Mouse (Mus musculus) small intestine, adult 2 months (tissue): ENCODE measurements at regions not wholly inside any gene's neighbourhood (a gene's known extent, or its start where the extent isn't known, plus 50 kb on each side); places are given as distances from the start of the nearest gene placed in this dataset.

ENCODE experiments used
- H3K27ac ChIP-seq: fragments of 200-500 bp; 2 replicates; pipeline ENCODE4 v1.5.1; 2012; ENCODE audit warnings: low read depth, low read length, control low read depth, inconsistent platforms; ENCODE audit not compliant: insufficient read depth
- H3K27me3 ChIP-seq: fragments of 200-500 bp; 2 replicates; pipeline ENCODE4 v1.6.1; 2012; ENCODE audit warnings: mild to moderate bottlenecking, moderate library complexity, low read length, inconsistent platforms; ENCODE audit not compliant: control insufficient read depth, insufficient read depth
- H3K36me3 ChIP-seq: fragments of 200-500 bp; 2 replicates; pipeline ENCODE4 v1.6.1; 2012; ENCODE audit warnings: mild to moderate bottlenecking, low read length, control low read depth, inconsistent platforms; ENCODE audit not compliant: control insufficient read depth, insufficient read depth
- H3K4me1 ChIP-seq: fragments of 200-500 bp; 2 replicates; pipeline ENCODE4 v1.6.1; 2012; ENCODE audit warnings: low read length, inconsistent platforms, mixed read lengths; ENCODE audit not compliant: control insufficient read depth, insufficient read depth, insufficient read length
- H3K4me3 ChIP-seq: fragments of 200-500 bp; 2 replicates; pipeline ENCODE4 v1.5.1; 2012; ENCODE audit warnings: low read depth, mild to moderate bottlenecking, control low read depth, inconsistent platforms, low read length, moderate library complexity
- CTCF ChIP-seq: fragments of 200-500 bp; IDR thresholded peaks from 2 replicates; pipeline ENCODE4 v1.5.1; 2012; ENCODE audit warnings: low read depth, mild to moderate bottlenecking, control low read depth, inconsistent platforms, low read length, moderate library complexity, mixed read lengths; ENCODE audit not compliant: insufficient replicate concordance, insufficient read length; ENCODE audit errors: extremely low read depth
- POLR2A ChIP-seq: fragments of 200-500 bp; IDR thresholded peaks from 2 replicates; pipeline ENCODE4 v1.6.1; 2012; ENCODE audit warnings: low read depth, mild to moderate bottlenecking, control low read depth, inconsistent platforms, low read length, moderate library complexity
- WGBS: fragments of 180-500 bp; shearing (Covaris S2); methylation state at CpG from one replicate; pipeline ENCODE4 v1.1.7; 2018; 5-methylcytosine and 5-hydroxymethylcytosine counted together

DNA sequence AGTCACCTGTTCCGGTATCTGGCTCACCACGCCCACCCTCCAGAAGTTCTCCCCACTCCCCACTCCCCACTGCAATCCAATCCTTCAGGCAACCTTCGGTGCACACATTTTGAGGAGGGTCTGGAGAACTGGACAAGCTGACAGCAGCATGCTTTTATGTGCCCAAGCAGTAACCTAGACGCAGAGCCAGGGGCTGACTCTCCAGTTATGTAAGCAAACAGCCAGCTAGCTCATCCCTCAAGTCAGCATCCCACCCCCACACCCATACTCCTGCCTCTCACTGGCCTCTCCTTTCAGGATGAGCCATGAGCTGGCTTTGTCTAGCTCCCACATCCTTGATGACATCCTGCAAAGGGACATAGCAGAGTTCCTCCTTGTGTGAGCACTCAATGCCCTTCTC, 142.8 kb upstream of the Cadm1 start:
- no peaks in the 10 kb centered on the region for H3K4me1 ChIP-seq
- no peaks in the 10 kb centered on the region for H3K36me3 ChIP-seq
- TF ChIP-seq CTCF (no peak), POLR2A (no peak)
- H3K27ac ChIP-seq: no peak overlapping the region
- no peak overlapping the region for H3K4me3 ChIP-seq
- WGBS: 48% methylated on average over 4 of the region's 4 CpGs
- no peaks in the 10 kb centered on the region for H3K27me3 ChIP-seq

DNA sequence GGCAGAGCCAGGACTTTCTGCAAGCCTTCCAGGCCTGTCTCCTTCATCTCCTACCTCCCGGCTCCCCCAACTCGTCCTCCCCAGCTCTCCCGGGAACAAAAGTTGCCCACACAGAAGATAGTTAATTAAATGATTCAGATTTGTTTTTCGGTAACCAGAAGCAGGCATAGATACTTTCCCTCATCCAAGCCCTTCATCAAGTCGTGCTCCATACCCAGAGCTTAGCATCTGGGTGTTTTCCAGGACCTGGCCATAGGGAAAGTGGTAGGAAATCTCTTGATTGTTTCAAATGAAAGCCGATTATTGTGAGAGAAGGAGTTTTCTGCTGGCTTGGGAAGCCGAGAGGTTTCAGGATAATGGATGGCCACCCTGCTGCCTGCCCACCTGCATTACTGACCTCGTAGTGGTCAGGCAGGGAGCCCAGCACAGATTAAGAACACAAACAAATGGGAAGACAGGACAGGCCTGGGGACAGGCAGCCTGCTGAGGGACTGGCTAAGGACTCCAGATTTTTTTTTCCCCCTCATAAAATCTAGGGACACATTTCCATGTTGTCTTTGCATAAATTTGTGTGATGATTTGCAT, 142.2 kb upstream of the Cadm1 start:
- WGBS: 57% methylated on average over 8 of the region's 8 CpGs

DNA sequence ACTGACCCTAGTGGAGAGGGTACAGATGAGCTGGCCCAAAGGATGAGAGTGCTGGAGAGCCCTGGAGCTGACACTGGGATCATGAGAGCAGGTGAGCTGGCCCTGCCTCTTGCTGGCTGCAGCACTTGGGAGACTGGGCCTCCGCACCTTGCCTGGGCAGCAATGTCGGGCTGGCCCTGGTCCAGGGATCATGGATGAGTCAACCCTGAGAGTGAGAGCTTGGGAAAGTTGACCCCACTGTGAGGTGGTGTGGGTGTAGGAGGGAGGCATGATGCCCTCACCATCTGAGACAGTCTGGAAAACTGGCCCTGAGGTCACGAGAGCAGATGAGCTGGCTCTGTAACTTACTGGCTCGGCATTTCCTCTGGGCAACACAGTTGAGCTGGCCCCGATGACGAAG, 140.1 kb upstream of the Cadm1 start:
- WGBS: 92% methylated on average over 6 of the region's 6 CpGs
- TF ChIP-seq CTCF (no peak), POLR2A (no peak)
- H3K4me3 ChIP-seq: no peak overlapping the region

More for the DNA sequence above, 142.2 kb upstream of the Cadm1 start:
- H3K27ac ChIP-seq: no peak overlapping the region
- no peaks in the 10 kb centered on the region for H3K27me3 ChIP-seq
- H3K4me3 ChIP-seq: no peak overlapping the region
- no peaks in the 10 kb centered on the region for H3K4me1 ChIP-seq
- no peak for TF ChIP-seq POLR2A
- TF ChIP-seq CTCF: no peak
- H3K36me3 ChIP-seq: no peaks in the 10 kb centered on the region

DNA sequence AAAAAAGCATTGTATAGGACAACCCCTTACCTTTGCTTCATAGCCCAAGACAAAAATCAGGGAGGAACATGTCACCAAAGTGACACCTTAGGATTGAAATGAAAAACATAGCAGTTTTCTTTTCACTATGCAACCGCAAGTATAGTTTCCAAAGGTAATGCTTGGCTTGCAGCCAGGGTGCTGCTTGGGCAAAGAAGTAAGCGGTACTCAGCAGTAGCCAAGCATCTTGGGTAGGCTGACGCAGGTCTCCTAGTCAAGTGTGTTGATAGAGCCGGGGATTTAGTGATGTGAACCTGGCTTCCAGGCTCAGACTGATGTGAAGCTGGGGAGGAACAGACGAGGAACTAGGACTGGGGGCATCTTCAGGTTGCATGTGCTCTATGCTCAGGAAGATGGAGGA, 138.3 kb upstream of the Cadm1 start:
- Histone ChIP-seq H3K4me3 (no peak overlapping the region), H3K4me1 (no peaks in the 10 kb centered on the region), H3K27me3 (no peaks in the 10 kb centered on the region), H3K27ac (no peak overlapping the region), H3K36me3 (no peaks in the 10 kb centered on the region)
- 64% methylated on average over 5 of the region's 5 CpGs for WGBS
- TF ChIP-seq POLR2A (no peak), CTCF (no peak)

More for the DNA sequence above, 140.1 kb upstream of the Cadm1 start:
- Histone ChIP-seq H3K27me3 (no peaks in the 10 kb centered on the region), H3K27ac (no peak overlapping the region), H3K4me1 (no peaks in the 10 kb centered on the region), H3K36me3 (no peaks in the 10 kb centered on the region)

DNA sequence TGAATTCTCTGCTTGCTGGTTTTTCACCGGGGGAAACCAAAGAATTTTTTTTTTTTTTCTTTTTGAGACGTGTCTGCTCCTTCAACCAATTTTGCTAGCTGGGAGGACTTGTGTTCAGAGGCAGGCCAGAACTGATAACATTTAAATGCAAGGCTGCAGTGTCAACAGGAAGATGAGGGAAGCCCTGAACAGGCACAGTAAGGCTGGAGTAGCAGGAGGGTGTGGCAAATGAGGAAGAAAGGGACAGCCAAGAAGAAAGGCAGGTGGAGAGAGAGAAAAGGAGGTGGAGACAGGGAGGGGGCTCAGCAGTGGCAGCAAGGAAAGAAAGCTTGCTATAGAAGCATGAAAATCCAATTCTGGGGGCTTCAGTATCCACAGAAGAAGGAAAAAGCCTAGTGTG, 130.4 kb upstream of the Cadm1 start:
- Histone ChIP-seq H3K4me3 (no peak overlapping the region), H3K27ac (no peak overlapping the region), H3K36me3 (no peaks in the 10 kb centered on the region), H3K4me1 (no peaks in the 10 kb centered on the region), H3K27me3 (no peaks in the 10 kb centered on the region)
- WGBS: 17% methylated on average over 2 of the region's 2 CpGs
- no peak for TF ChIP-seq CTCF

DNA sequence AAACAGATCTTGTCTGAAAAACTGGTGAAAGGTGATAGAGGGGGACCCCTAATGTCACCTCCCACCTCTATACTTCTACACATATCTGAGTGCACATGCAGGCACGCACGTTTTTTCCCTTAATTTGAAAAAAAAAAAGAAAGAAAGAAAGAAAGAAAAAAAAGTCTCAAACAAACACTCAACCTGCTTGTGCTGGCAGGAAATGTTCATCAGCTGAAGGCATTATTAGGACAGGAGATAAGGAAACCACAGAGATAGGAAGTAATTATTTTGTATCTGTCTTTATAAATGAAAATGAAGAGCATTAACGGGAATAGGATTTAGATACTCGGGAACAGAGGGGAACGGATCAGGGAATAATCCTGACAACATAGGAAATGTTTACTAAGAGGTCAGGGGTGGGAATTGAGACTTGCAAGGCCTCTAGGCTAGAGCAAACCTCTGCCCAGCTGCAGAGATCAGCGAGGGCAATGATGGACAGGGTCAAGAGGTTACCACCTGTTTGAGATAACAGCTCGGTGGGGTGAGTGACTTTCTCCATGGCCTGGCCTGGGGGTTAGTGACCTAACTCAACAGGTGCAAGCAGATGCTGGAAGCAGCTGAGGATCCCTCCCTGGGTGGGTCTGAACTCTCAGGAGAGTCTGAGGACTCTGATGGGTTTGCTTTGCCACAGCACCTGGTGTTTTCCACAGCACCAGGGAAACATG, 129.7 kb upstream of the Cadm1 start:
- Histone ChIP-seq H3K27me3 (no peaks in the 10 kb centered on the region), H3K27ac (no peak overlapping the region), H3K4me3 (no peak overlapping the region), H3K4me1 (no peaks in the 10 kb centered on the region), H3K36me3 (no peaks in the 10 kb centered on the region)
- TF ChIP-seq CTCF: no peak
- TF ChIP-seq POLR2A: no peak
- 34% methylated on average over 7 of the region's 7 CpGs for whole genome bisulfite sequencing

DNA sequence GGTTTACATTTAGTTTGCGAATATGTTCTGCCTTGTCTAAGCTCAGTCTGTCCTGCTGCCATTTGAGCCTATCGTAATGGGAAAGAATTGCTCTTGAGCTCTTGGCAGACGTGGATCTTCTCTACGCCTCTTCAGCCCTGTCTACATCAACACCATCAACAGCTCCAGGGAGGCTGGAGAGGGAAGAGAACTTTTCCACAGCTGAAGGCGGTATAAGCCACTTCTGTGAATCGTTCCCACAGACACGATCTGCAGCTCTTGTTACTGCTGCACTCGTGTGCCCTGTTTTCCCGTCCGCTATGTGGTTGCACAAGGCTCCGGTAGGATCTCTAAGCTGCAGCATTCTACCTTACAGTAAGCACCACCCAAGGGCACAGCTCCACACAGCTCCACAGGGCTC, 128.5 kb upstream of the Cadm1 start:
- Histone ChIP-seq H3K36me3 (no peaks in the 10 kb centered on the region), H3K27ac (no peak overlapping the region), H3K4me3 (no peak overlapping the region), H3K27me3 (no peaks in the 10 kb centered on the region), H3K4me1 (no peaks in the 10 kb centered on the region)
- WGBS: 88% methylated on average over 11 of the region's 11 CpGs
- no peak for TF ChIP-seq POLR2A
- no peak for TF ChIP-seq CTCF
